14 mouse cellular contexts compared by ENCODE assay signal in genomic region chr12:32050165-32050564, GRCm38 (mm10). TPM values are rescaled to one million over a fixed set of nuclear protein-coding genes. Genes with fewer than 3 reads are reported as not detected.
DNase-seq lines count a peak whose midpoint lies in the region; ATAC-seq and TF ChIP-seq lines count a peak whose summit lies in the region.
"Had no signal": no experiment of that assay in that cellular context is flagged by ENCODE, and none has a peak within 500 bp of the region (broad histone marks: within the 10 kb centered on the region; RNA-seq: fewer than 3 reads in every experiment).

No protein-coding gene starts in this region.

- H3K4me2 ChIP-seq in stomach, embryonic 15.5 days = no peak overlapping the region
- H3K4me2 ChIP-seq in stomach, postnatal 0 days (replicated peaks; ENCODE audit: low read depth) = no peak overlapping the region
- peak overlapping the region; percentile 66 for H3K4me2 ChIP-seq in liver, embryonic 16.5 days (ENCODE audit: low read depth, low read length)
- H3K4me2 ChIP-seq: embryonic facial prominence, embryonic 15.5 days; neural tube, embryonic 12.5 days had no signal

- no peak for TF ChIP-seq CTCF in stomach, postnatal 0 days (IDR thresholded peaks at IDR 0.05; ENCODE audit: low read depth)

- no peak overlapping the region for H3K4me3 ChIP-seq in stomach, embryonic 15.5 days (replicated peaks)
- no peak overlapping the region for H3K4me3 ChIP-seq in stomach, postnatal 0 days (ENCODE audit: low read depth, low read length)
- H3K4me3 ChIP-seq in liver, embryonic 16.5 days (ENCODE audit: low read depth, low read length) = no peak overlapping the region
- H3K4me3 ChIP-seq: embryonic facial prominence, embryonic 15.5 days; neural tube, embryonic 12.5 days had no signal

- 0 out of 2 replicates have a peak, but pooled peaks cover 2% of the 10 kb centered on the region for H3K4me1 ChIP-seq in stomach, embryonic 15.5 days
- peaks cover 4% of the 10 kb centered on the region; the same call in 1 of the 2 replicates for H3K4me1 ChIP-seq in stomach, postnatal 0 days (replicated peaks; ENCODE audit: control insufficient read depth, insufficient read depth)
- peaks cover 52% of the 10 kb centered on the region for H3K4me1 ChIP-seq in liver, embryonic 16.5 days (ENCODE audit: control insufficient read depth, low read depth, low read length)

- peak; percentile 81; the same call in 1 of the 2 replicates for ATAC-seq in stomach, embryonic 15.5 days (ENCODE audit: insufficient read depth, low FRiP score, low read depth)
- ATAC-seq in stomach, postnatal 0 days (ENCODE audit: low FRiP score, low TSS enrichment) = no peak
- peak; percentile 91 for ATAC-seq in erythroid progenitor cell, adult 5-6 weeks (replicated peaks; ENCODE audit: low FRiP score, poor library complexity, severe bottlenecking)
- ATAC-seq in liver, embryonic 16.5 days (ENCODE audit: low read depth) = peak; percentile 94

- H3K9ac ChIP-seq in stomach, embryonic 15.5 days = no peak overlapping the region
- no peak overlapping the region for H3K9ac ChIP-seq in stomach, postnatal 0 days (ENCODE audit: low read length)
- peak overlapping the region; percentile 65 for H3K9ac ChIP-seq in liver, embryonic 16.5 days (ENCODE audit: low read depth, low read length)
- H3K9ac ChIP-seq: embryonic facial prominence, embryonic 15.5 days; neural tube, embryonic 12.5 days had no signal

- no peaks in the 10 kb centered on the region for H3K36me3 ChIP-seq in stomach, embryonic 15.5 days
- H3K36me3 ChIP-seq in stomach, postnatal 0 days (ENCODE audit: control insufficient read depth, insufficient read depth, low read length) = no peaks in the 10 kb centered on the region
- no peaks in the 10 kb centered on the region for H3K36me3 ChIP-seq in liver, embryonic 16.5 days (ENCODE audit: control insufficient read depth, insufficient read depth)
- H3K36me3 ChIP-seq: embryonic facial prominence, embryonic 15.5 days; neural tube, embryonic 12.5 days had no signal

- no peak for DNase-seq in stomach, postnatal 0 days (ENCODE audit: low spot score)
- DNase-seq in layer of hippocampus, adult 11-12 months (ENCODE audit: low spot score) = no peak
- DNase-seq in natural killer cell, adult 2 months (ENCODE audit: low spot score in 2 of 2) = no peak
- no peak for DNase-seq in T-cell, adult 2 months (ENCODE audit: low spot score)
- DNase-seq: adrenal gland, adult 2 months; heart, adult 18-20 months; kidney, adult 18-20 months; midbrain, embryonic 14.5 days; thymus, postnatal 14 days had no signal

- H3K27me3 ChIP-seq in stomach, embryonic 15.5 days (replicated peaks) = no peaks in the 10 kb centered on the region
- H3K27me3 ChIP-seq in stomach, postnatal 0 days (ENCODE audit: control insufficient read depth, insufficient read depth, low read length) = no peaks in the 10 kb centered on the region
- H3K27me3 ChIP-seq in liver, embryonic 16.5 days (ENCODE audit: control insufficient read depth, insufficient read depth, low read depth, low read length) = no peaks in the 10 kb centered on the region
- H3K27me3 ChIP-seq: embryonic facial prominence, embryonic 15.5 days; neural tube, embryonic 12.5 days had no signal

- WGBS in stomach, embryonic 15.5 days = 50% methylated on average over 5 of the region's 5 CpGs
- WGBS in stomach, postnatal 0 days = 37% methylated on average over 5 of the region's 5 CpGs
- WGBS in liver, embryonic 16.5 days (ENCODE audit: insufficient replicate concordance) = 13% methylated on average over 5 of the region's 5 CpGs

- no peak for TF ChIP-seq EP300 in stomach, postnatal 0 days (optimal IDR thresholded peaks at IDR 0.05)

- H3K27ac ChIP-seq in stomach, embryonic 15.5 days = no peak overlapping the region
- H3K27ac ChIP-seq in stomach, postnatal 0 days (replicated peaks) = no peak overlapping the region
- H3K27ac ChIP-seq in liver, embryonic 16.5 days (ENCODE audit: low read length) = peak overlapping the region; percentile 90
- H3K27ac ChIP-seq: embryonic facial prominence, embryonic 15.5 days; neural tube, embryonic 12.5 days had no signal

- H3K9me3 ChIP-seq in stomach, embryonic 15.5 days = no peaks in the 10 kb centered on the region
- no peaks in the 10 kb centered on the region for H3K9me3 ChIP-seq in stomach, postnatal 0 days (ENCODE audit: control insufficient read depth, low read length)
- no peaks in the 10 kb centered on the region for H3K9me3 ChIP-seq in liver, embryonic 16.5 days (replicated peaks; ENCODE audit: control insufficient read depth, low read length)
- H3K9me3 ChIP-seq: embryonic facial prominence, embryonic 15.5 days; neural tube, embryonic 12.5 days had no signal

RNA-seq across cellular contexts. Expression of gene Prkar2b, which starts 10.9 kb away (rescaled TPM):
- polyA plus RNA-seq in stomach, embryonic 15.5 days (2015; fragmentation: Nextera tagmentation; extraction: Ambion mirVana) = 28.9 and 29.6 TPM in 2 replicates
- polyA plus RNA-seq in stomach, postnatal 0 days (2015; fragmentation: Nextera tagmentation; extraction: Ambion mirVana) = 16.3 and 17.9 TPM in 2 replicates
- total RNA-seq in erythroid progenitor cell, adult 5-6 weeks (2015; ENCODE audit: low replicate concordance) = 160 and 200 TPM in 2 replicates
- total RNA-seq in erythroid progenitor cell, adult 5-6 weeks (2017; ENCODE audit: low replicate concordance) = 154 and 188 TPM in 2 replicates
- polyA plus RNA-seq in liver, embryonic 16.5 days (2015; fragmentation: Nextera tagmentation; extraction: Ambion mirVana) = 51.1 and 53.8 TPM in 2 replicates
